In genomic region chr11:60726601-60727391, GRCm38 (mm10) we compare ENCODE assay signal across 8 mouse cellular contexts. TPM values are rescaled to one million over a fixed set of nuclear protein-coding genes. Genes with fewer than 3 reads are reported as not detected.
DNase-seq lines count a peak whose midpoint lies in the region; ATAC-seq and TF ChIP-seq lines count a peak whose summit lies in the region.

Gene Flii, minus strand, starts transcription at chr11:60727263.

- peak within 1 kb of the TSS; percentile 86 for H3K9ac ChIP-seq in forebrain, embryonic 13.5 days

- WGBS in forebrain, embryonic 13.5 days = under 1% methylated on average over 68 of the region's 71 CpGs
- under 1% methylated on average over 71 of the region's 71 CpGs for WGBS in large intestine, adult 2 months
- WGBS in lung, adult 2 months = under 1% methylated on average over 68 of the region's 71 CpGs

- H3K4me3 ChIP-seq in forebrain, embryonic 13.5 days = peak within 1 kb of the TSS; percentile 87
- peak within 1 kb of the TSS; percentile 99 for H3K4me3 ChIP-seq in lung, adult 2 months (replicated peaks; ENCODE audit: extremely low read depth, low read depth, low read length)

- peak; percentile 76 for TF ChIP-seq POLR2A in lung, adult 2 months (IDR thresholded peaks at IDR 0.05; ENCODE audit: borderline replicate concordance, extremely low read depth, low read depth, low read length)

- intact Hi-C loops in heart, postnatal 10 days (cut with DNase I) = loop anchor here (2.0 kb wide), 2 partner anchors 28 to 50 kb away; partner anchors contain the start of genes Llgl1, Smcr8 and Top3a

- TF ChIP-seq CTCF in lung, adult 2 months (IDR thresholded peaks at IDR 0.05; ENCODE audit: insufficient read depth, low read length) = no peak

- H3K4me2 ChIP-seq in forebrain, embryonic 13.5 days = peak within 1 kb of the TSS; percentile 80

- peaks cover 47% of the 10 kb centered on the region for H3K36me3 ChIP-seq in forebrain, embryonic 13.5 days (ENCODE audit: poor library complexity, severe bottlenecking)

- peaks cover 32% of the 10 kb centered on the region for H3K4me1 ChIP-seq in forebrain, embryonic 13.5 days
- H3K4me1 ChIP-seq in lung, adult 2 months (ENCODE audit: control insufficient read depth, insufficient read depth, low read length) = peaks cover 18% of the 10 kb centered on the region

- no peaks in the 10 kb centered on the region for H3K9me3 ChIP-seq in forebrain, embryonic 13.5 days (replicated peaks)

- no peaks in the 10 kb centered on the region for H3K27me3 ChIP-seq in forebrain, embryonic 13.5 days

- peak; percentile 61 for DNase-seq in ES-CJ7 (ENCODE audit: low read depth, low spot score)
- peak; percentile 90 to 91 for DNase-seq in heart, postnatal 10 days
- peak; percentile 50 for DNase-seq in large intestine, adult 2 months (ENCODE audit: low read depth, low spot score)
- DNase-seq in lung, adult 2 months = peak; percentile 84
- peak; percentile 59 to 61 for DNase-seq in thymus, adult 18-20 months

- peak within 1 kb of the TSS; percentile 88 for H3K27ac ChIP-seq in forebrain, embryonic 13.5 days

- ATAC-seq in cerebellum, adult (ENCODE audit: insufficient number of reproducible peaks, low FRiP score, low TSS enrichment) = peak; percentile 50
- ATAC-seq in forebrain, embryonic 13.5 days = peak; percentile 64
- ATAC-seq in neutrophil, adult 5-6 weeks (ENCODE audit: extremely low read depth, insufficient number of reproducible peaks, low FRiP score, poor library complexity, severe bottlenecking) = peak; percentile 42

RNA-seq across cellular contexts. Expression of gene Flii, which starts in this region (rescaled TPM):
- 64.2 and 72.5 TPM in 2 replicates for polyA plus RNA-seq in forebrain, embryonic 13.5 days (2015; fragmentation: Nextera tagmentation; extraction: Ambion mirVana)
- total RNA-seq in heart, postnatal 10 days (2021) = 100 to 1,000 TPM; 106 to 117 TPM
- polyA plus RNA-seq in large intestine, adult 2 months (2012; rRNA removed) = 230 and 253 TPM in 2 replicates
- 236 and 264 TPM in 2 replicates for polyA plus RNA-seq in lung, adult 2 months (2012; rRNA removed)
- total RNA-seq in neutrophil, adult 5-6 weeks (2017) = 249 and 288 TPM in 2 replicates

Comparison
In these comparisons a context has a peak if more than half of its experiments do, and no peak if none do; other contexts are left out.
1. Peak in every context shown above with its lines: DNase-seq, ATAC-seq, H3K4me3 ChIP-seq and H3K27ac ChIP-seq.